Mouse (Mus musculus) cortical plate, adult 2 months (tissue): ENCODE results near the gene Tbcel.

Experiments used
- CTCF ChIP-seq: fragments of 200-500 bp; IDR thresholded peaks from 2 replicates; pipeline ENCODE4 v1.5.1; 2011; ENCODE audit warnings: mild to moderate bottlenecking, control low read depth, low read length; ENCODE audit not compliant: insufficient read depth; ENCODE audit errors: extremely low read depth
- POLR2A ChIP-seq: fragments of 200-500 bp; IDR thresholded peaks from 2 replicates; pipeline ENCODE4 v1.6.1; 2011; ENCODE audit warnings: mild to moderate bottlenecking, low read length, control low read depth; ENCODE audit not compliant: insufficient read depth; ENCODE audit errors: extremely low read depth

- TF ChIP-seq CTCF (no peak), POLR2A (no peak)
Measured at GRCm38 (mm10) chr9:42533491-42533890, 25.9 kb upstream of the Tbcel start.
